Comparison of ENCODE assay signal across 7 mouse cellular contexts in genomic region chrX:94233432-94233831, GRCm38 (mm10). TPM values are rescaled to one million over a fixed set of nuclear protein-coding genes. Genes with fewer than 3 reads are reported as not detected.
A peak's percentile ranks its signal among the peaks of the same experiment; 100 is the strongest.
DNase-seq lines count a peak whose midpoint lies in the region; ATAC-seq and TF ChIP-seq lines count a peak whose summit lies in the region.

No protein-coding gene starts in this region.

- no peak for TF ChIP-seq EP300 in liver, postnatal 0 days (IDR thresholded peaks at IDR 0.05; ENCODE audit: low read depth)

- 51% methylated on average over 5 of the region's 5 CpGs for WGBS in hindbrain, postnatal 0 days
- WGBS in hindbrain, embryonic 13.5 days = 41% methylated on average over 5 of the region's 5 CpGs
- 21% methylated on average over 5 of the region's 5 CpGs for WGBS in liver, postnatal 0 days (ENCODE audit: insufficient replicate concordance)

- no peaks in the 10 kb centered on the region for H3K9me3 ChIP-seq in hindbrain, postnatal 0 days (ENCODE audit: low read length)
- no peaks in the 10 kb centered on the region for H3K9me3 ChIP-seq in hindbrain, embryonic 13.5 days
- H3K9me3 ChIP-seq in liver, postnatal 0 days (ENCODE audit: low read length) = no peaks in the 10 kb centered on the region

- H3K4me3 ChIP-seq in hindbrain, postnatal 0 days (ENCODE audit: low read length) = no peak overlapping the region
- H3K4me3 ChIP-seq in hindbrain, embryonic 13.5 days = no peak overlapping the region
- H3K4me3 ChIP-seq in liver, postnatal 0 days (ENCODE audit: low read depth, low read length) = peak overlapping the region; percentile 78

- no peak for ATAC-seq in hindbrain, postnatal 0 days
- no peak for ATAC-seq in hindbrain, embryonic 13.5 days (ENCODE audit: low FRiP score)
- peak; percentile 18 for ATAC-seq in CD4-positive, CD25-positive, alpha-beta regulatory T cell, adult 4 months
- ATAC-seq in liver, postnatal 0 days = no peak

- H3K4me1 ChIP-seq in hindbrain, postnatal 0 days (ENCODE audit: insufficient read depth, low read length) = no peaks in the 10 kb centered on the region
- peaks cover 3% of the 10 kb centered on the region; the same call in 1 of the 2 replicates for H3K4me1 ChIP-seq in hindbrain, embryonic 13.5 days (replicated peaks)
- no peaks in the 10 kb centered on the region for H3K4me1 ChIP-seq in liver, postnatal 0 days (ENCODE audit: insufficient read depth)

- DNase-seq in hindbrain, postnatal 0 days (ENCODE audit: low spot score) = no peak
- peak; percentile 39 to 66 for DNase-seq in B cell, adult 2 months
- peak; percentile 14 for DNase-seq in liver, postnatal 0 days
- no peak for DNase-seq in gastrocnemius, postnatal 4 days (ENCODE audit: low spot score in 2 of 2)
- DNase-seq in spleen, adult 18-20 months = no peak

- no peak for TF ChIP-seq CTCF in hindbrain, postnatal 0 days (IDR thresholded peaks at IDR 0.05; ENCODE audit: low read depth)
- no peak for TF ChIP-seq CTCF in liver, postnatal 0 days (IDR thresholded peaks at IDR 0.05; ENCODE audit: low read depth)

- H3K27me3 ChIP-seq in hindbrain, postnatal 0 days (ENCODE audit: insufficient read depth, low read length) = peaks cover 10% of the 10 kb centered on the region; the same call in 1 of the 2 replicates
- peaks cover 74% of the 10 kb centered on the region for H3K27me3 ChIP-seq in hindbrain, embryonic 13.5 days
- no peaks in the 10 kb centered on the region; the same call in 1 of the 2 replicates for H3K27me3 ChIP-seq in liver, postnatal 0 days (ENCODE audit: insufficient read depth, low read length)

- no peak overlapping the region for H3K27ac ChIP-seq in hindbrain, postnatal 0 days
- H3K27ac ChIP-seq in hindbrain, embryonic 13.5 days = no peak overlapping the region
- H3K27ac ChIP-seq in liver, postnatal 0 days (ENCODE audit: low read depth) = no peak overlapping the region

- peak overlapping the region; percentile 55 for H3K4me2 ChIP-seq in hindbrain, postnatal 0 days (ENCODE audit: low read depth, low read length)
- no peak overlapping the region for H3K4me2 ChIP-seq in hindbrain, embryonic 13.5 days
- peak overlapping the region; percentile 74 for H3K4me2 ChIP-seq in liver, postnatal 0 days (ENCODE audit: low read depth, low read length)

- no peak overlapping the region for H3K9ac ChIP-seq in hindbrain, postnatal 0 days (replicated peaks; ENCODE audit: low read length)
- no peak overlapping the region for H3K9ac ChIP-seq in hindbrain, embryonic 13.5 days
- H3K9ac ChIP-seq in liver, postnatal 0 days (replicated peaks) = no peak overlapping the region

- H3K36me3 ChIP-seq in hindbrain, postnatal 0 days (ENCODE audit: insufficient read depth, low read length) = no peaks in the 10 kb centered on the region
- no peaks in the 10 kb centered on the region for H3K36me3 ChIP-seq in hindbrain, embryonic 13.5 days
- H3K36me3 ChIP-seq in liver, postnatal 0 days (replicated peaks; ENCODE audit: insufficient read depth, low read length) = no peaks in the 10 kb centered on the region

RNA-seq across cellular contexts. Expression of gene Klhl15, which starts 1.0 kb away (rescaled TPM):
- total RNA-seq in hindbrain, postnatal 0 days (2014; rRNA removed) = 21.7 and 26.5 TPM in 2 replicates
- polyA plus RNA-seq in hindbrain, postnatal 0 days (2015; fragmentation: Nextera tagmentation; extraction: Ambion mirVana) = 8.6 and 8.7 TPM in 2 replicates
- 9.7 and 10.4 TPM in 2 replicates for polyA plus RNA-seq in hindbrain, embryonic 13.5 days (2015; fragmentation: Nextera tagmentation; extraction: Ambion mirVana)
- polyA plus RNA-seq in CD4-positive, CD25-positive, alpha-beta regulatory T cell, adult 4 months (2017; shearing (Covaris generic)) = 1 to 10 TPM; 8.0 to 8.5 TPM
- 3.1 and 4.1 TPM in 2 replicates for polyA plus RNA-seq in liver, postnatal 0 days (2015; fragmentation: Nextera tagmentation; extraction: Ambion mirVana)
- total RNA-seq in gastrocnemius, postnatal 4 days (2021) = 10 to 100 TPM; 10.7 to 10.9 TPM

RNA-seq across cellular contexts. Expression of gene Eif2s3x, which starts 20.8 kb away (rescaled TPM):
- 179 and 196 TPM in 2 replicates for total RNA-seq in hindbrain, postnatal 0 days (2014; rRNA removed)
- polyA plus RNA-seq in hindbrain, postnatal 0 days (2015; fragmentation: Nextera tagmentation; extraction: Ambion mirVana) = 55.5 and 88.1 TPM in 2 replicates
- 87.1 and 93.1 TPM in 2 replicates for polyA plus RNA-seq in hindbrain, embryonic 13.5 days (2015; fragmentation: Nextera tagmentation; extraction: Ambion mirVana)
- polyA plus RNA-seq in CD4-positive, CD25-positive, alpha-beta regulatory T cell, adult 4 months (2017; shearing (Covaris generic)) = 10 to 100 TPM; 57.3 to 74.9 TPM
- 20.8 and 24.0 TPM in 2 replicates for polyA plus RNA-seq in liver, postnatal 0 days (2015; fragmentation: Nextera tagmentation; extraction: Ambion mirVana)
- 100 to 1,000 TPM in 1 of 2 experiments, 10 to 100 TPM in 1; 89.2 to 134 TPM for total RNA-seq in gastrocnemius, postnatal 4 days (2021)

Comparison
In these comparisons a context has a peak if more than half of its experiments do, and no peak if none do; other contexts are left out.
1. DNase-seq: peak in B cell, adult 2 months (2 of 2) and liver, postnatal 0 days (single experiment); none in hindbrain, postnatal 0 days (single experiment), gastrocnemius, postnatal 4 days (0 of 2) and spleen, adult 18-20 months (0 of 2).